Mouse (Mus musculus): ENCODE results near the gene Slc26a8. TPM values are rescaled to one million over a fixed set of nuclear protein-coding genes. Genes with fewer than 3 reads are reported as not detected.

Gene Slc26a8
- polyA plus RNA-seq, 2 experiments = 0.77 to 2.6 TPM

GRCm38 (mm10) chr17:28621381-28622299 is 68.4 kb downstream of the Slc26a8 start:
- TF ChIP-seq POLR2A (IDR thresholded peaks at IDR 0.05; ENCODE audit: borderline replicate concordance, extremely low read depth, insufficient read depth, insufficient read length) = 0 out of 2 replicates have a peak, but pooled peaks have one; percentile 15
- peak overlapping the region; percentile 83 for H3K27ac ChIP-seq (replicated peaks; ENCODE audit: low read depth, low read length)
- H3K4me2 ChIP-seq (replicated peaks; ENCODE audit: low read depth, low read length, severe bottlenecking) = peak overlapping the region; percentile 81
- peak overlapping the region; percentile 98 for H3K4me3 ChIP-seq (replicated peaks; ENCODE audit: low read length)
- H3K27me3 ChIP-seq (ENCODE audit: control insufficient read depth, insufficient read depth, low read length) = no peaks in the 10 kb centered on the region
- H3K4me1 ChIP-seq (ENCODE audit: control insufficient read depth, insufficient read depth, low read length) = peaks cover 11% of the 10 kb centered on the region
- no peaks in the 10 kb centered on the region for H3K9me3 ChIP-seq (ENCODE audit: control insufficient read depth, low read length)
- ATAC-seq (ENCODE audit: low FRiP score, low read depth) (peak; percentile 73), DNase-seq (ENCODE audit: low spot score) (peak; percentile 58)
- WGBS = under 1% methylated on average over 62 of the region's 78 CpGs
- H3K9ac ChIP-seq (ENCODE audit: low read depth, low read length, severe bottlenecking) = peak overlapping the region; percentile 93
- H3K36me3 ChIP-seq (ENCODE audit: control insufficient read depth, insufficient read depth, low read length) = peaks cover 17% of the 10 kb centered on the region

GRCm38 (mm10) chr17:28618775-28619174 is 71.3 kb downstream of the Slc26a8 start:
- Histone ChIP-seq H3K4me2 (replicated peaks; ENCODE audit: low read depth, low read length, severe bottlenecking) (no peak overlapping the region), H3K4me3 (replicated peaks; ENCODE audit: low read length) (no peak overlapping the region), H3K4me1 (ENCODE audit: control insufficient read depth, insufficient read depth, low read length) (peaks cover 11% of the 10 kb centered on the region), H3K27ac (replicated peaks; ENCODE audit: low read depth, low read length) (no peak overlapping the region), H3K9me3 (ENCODE audit: control insufficient read depth, low read length) (no peaks in the 10 kb centered on the region), H3K27me3 (ENCODE audit: control insufficient read depth, insufficient read depth, low read length) (no peaks in the 10 kb centered on the region), H3K9ac (ENCODE audit: low read depth, low read length, severe bottlenecking) (no peak overlapping the region), H3K36me3 (ENCODE audit: control insufficient read depth, insufficient read depth, low read length) (peaks cover 32% of the 10 kb centered on the region)
- WGBS = 100% methylated on average over 1 of the region's 1 CpGs
- no peak for ATAC-seq (ENCODE audit: low FRiP score, low read depth)
- DNase-seq (ENCODE audit: low spot score) = no peak
- TF ChIP-seq POLR2A (IDR thresholded peaks at IDR 0.05; ENCODE audit: borderline replicate concordance, extremely low read depth, insufficient read depth, insufficient read length) = no peak

- H3K27ac ChIP-seq (replicated peaks; ENCODE audit: low read depth, low read length) = no peak overlapping the region
- H3K4me1 ChIP-seq (ENCODE audit: control insufficient read depth, insufficient read depth, low read length) = peaks cover 11% of the 10 kb centered on the region
- H3K9ac ChIP-seq (ENCODE audit: low read depth, low read length, severe bottlenecking) = no peak overlapping the region
- no peaks in the 10 kb centered on the region for H3K27me3 ChIP-seq (ENCODE audit: control insufficient read depth, insufficient read depth, low read length)
- H3K4me3 ChIP-seq (replicated peaks; ENCODE audit: low read length) = no peak overlapping the region
- DNase-seq (ENCODE audit: low spot score) = no peak
- H3K9me3 ChIP-seq (ENCODE audit: control insufficient read depth, low read length) = no peaks in the 10 kb centered on the region
- 87% methylated on average over 7 of the region's 7 CpGs for WGBS
- ATAC-seq (ENCODE audit: low FRiP score, low read depth) = no peak
- TF ChIP-seq POLR2A (IDR thresholded peaks at IDR 0.05; ENCODE audit: borderline replicate concordance, extremely low read depth, insufficient read depth, insufficient read length) = no peak
- peaks cover 32% of the 10 kb centered on the region for H3K36me3 ChIP-seq (ENCODE audit: control insufficient read depth, insufficient read depth, low read length)
- H3K4me2 ChIP-seq (replicated peaks; ENCODE audit: low read depth, low read length, severe bottlenecking) = no peak overlapping the region
Observed at GRCm38 (mm10) chr17:28618124-28618523, 71.9 kb downstream of the Slc26a8 start.

GRCm38 (mm10) chr17:28617636-28618035 is 72.4 kb downstream of the Slc26a8 start:
- H3K36me3 ChIP-seq (ENCODE audit: control insufficient read depth, insufficient read depth, low read length) = peaks cover 35% of the 10 kb centered on the region

GRCm38 (mm10) chr17:28615332-28615731 is 74.7 kb downstream of the Slc26a8 start:
- H3K27me3 ChIP-seq (ENCODE audit: control insufficient read depth, insufficient read depth, low read length) = no peaks in the 10 kb centered on the region
- H3K4me3 ChIP-seq (replicated peaks; ENCODE audit: low read length) = no peak overlapping the region
- no peaks in the 10 kb centered on the region for H3K4me1 ChIP-seq (ENCODE audit: control insufficient read depth, insufficient read depth, low read length)
- 95% methylated on average over 4 of the region's 4 CpGs for WGBS
- H3K27ac ChIP-seq (replicated peaks; ENCODE audit: low read depth, low read length) = no peak overlapping the region
- TF ChIP-seq POLR2A (IDR thresholded peaks at IDR 0.05; ENCODE audit: borderline replicate concordance, extremely low read depth, insufficient read depth, insufficient read length) = no peak
- H3K9me3 ChIP-seq (ENCODE audit: control insufficient read depth, low read length) = no peaks in the 10 kb centered on the region
- H3K9ac ChIP-seq (ENCODE audit: low read depth, low read length, severe bottlenecking) = no peak overlapping the region
- ATAC-seq (ENCODE audit: low FRiP score, low read depth) = no peak
- H3K4me2 ChIP-seq (replicated peaks; ENCODE audit: low read depth, low read length, severe bottlenecking) = no peak overlapping the region
- H3K36me3 ChIP-seq (ENCODE audit: control insufficient read depth, insufficient read depth, low read length) = peaks cover 36% of the 10 kb centered on the region
- DNase-seq (ENCODE audit: low spot score) = no peak

More at GRCm38 (mm10) chr17:28617636-28618035, 72.4 kb downstream of the Slc26a8 start:
- WGBS = 81% methylated on average over 10 of the region's 10 CpGs
- no peaks in the 10 kb centered on the region for H3K27me3 ChIP-seq (ENCODE audit: control insufficient read depth, insufficient read depth, low read length)
- TF ChIP-seq POLR2A (IDR thresholded peaks at IDR 0.05; ENCODE audit: borderline replicate concordance, extremely low read depth, insufficient read depth, insufficient read length) = no peak
- no peak overlapping the region for H3K4me2 ChIP-seq (replicated peaks; ENCODE audit: low read depth, low read length, severe bottlenecking)
- H3K9me3 ChIP-seq (ENCODE audit: control insufficient read depth, low read length) = no peaks in the 10 kb centered on the region
- no peak for ATAC-seq (ENCODE audit: low FRiP score, low read depth)
- peaks cover 10% of the 10 kb centered on the region for H3K4me1 ChIP-seq (ENCODE audit: control insufficient read depth, insufficient read depth, low read length)
- no peak overlapping the region for H3K9ac ChIP-seq (ENCODE audit: low read depth, low read length, severe bottlenecking)
- DNase-seq (ENCODE audit: low spot score) = no peak
- no peak overlapping the region for H3K4me3 ChIP-seq (replicated peaks; ENCODE audit: low read length)
- H3K27ac ChIP-seq (replicated peaks; ENCODE audit: low read depth, low read length) = no peak overlapping the region
